Mouse (Mus musculus) midbrain, embryonic 14.5 days (tissue): Measurements from ENCODE around the gene Hint2. TPM values are rescaled to one million over a fixed set of nuclear protein-coding genes. Genes with fewer than 3 reads are reported as not detected.

ENCODE experiments used
- ATAC-seq: fragments of 200-750 bp; cut with Nextera tagmentation; 2 replicates; pipeline ENCODE4 v1.8.0; 2017; ENCODE audit warnings: moderate number of reproducible peaks, moderate library complexity; ENCODE audit not compliant: low FRiP score, low TSS enrichment
- DNase-seq: peaks from one replicate; pipeline ENCODE4 v3.0.0-alpha.2; 2015
- H3K27ac ChIP-seq: fragments of 300-500 bp; sonication (generic); replicated peaks from 2 replicates; pipeline ENCODE4 v1.5.1; 2014; ENCODE audit warnings: mild to moderate bottlenecking, low read depth, low read length, moderate library complexity
- H3K27me3 ChIP-seq: fragments of 300-500 bp; sonication (generic); 2 replicates; pipeline ENCODE4 v1.6.1; 2014; ENCODE audit warnings: low read length, control low read depth, mixed read lengths; ENCODE audit not compliant: control insufficient read depth, insufficient read depth
- H3K36me3 ChIP-seq: fragments of 300-500 bp; sonication (generic); 2 replicates; pipeline ENCODE4 v1.6.1; 2014; ENCODE audit warnings: low read length, control low read depth; ENCODE audit not compliant: control insufficient read depth, insufficient read depth
- H3K4me1 ChIP-seq: fragments of 300-500 bp; sonication (generic); 2 replicates; pipeline ENCODE4 v1.6.1; 2014; ENCODE audit warnings: mild to moderate bottlenecking, antibody characterized with exemption, low read length, control low read depth; ENCODE audit not compliant: control insufficient read depth, insufficient read depth
- H3K4me2 ChIP-seq: fragments of 300-500 bp; sonication (generic); 2 replicates; pipeline ENCODE4 v1.6.1; 2014; ENCODE audit warnings: mild to moderate bottlenecking, low read length, moderate library complexity
- H3K4me3 ChIP-seq: fragments of 300-500 bp; sonication (generic); replicated peaks from 2 replicates; pipeline ENCODE4 v1.5.1; 2014; ENCODE audit warnings: low read depth, low read length
- H3K9ac ChIP-seq: fragments of 300-500 bp; sonication (generic); replicated peaks from 2 replicates; pipeline ENCODE4 v1.6.1; 2014; ENCODE audit warnings: mild to moderate bottlenecking, low read length, moderate library complexity
- H3K9me3 ChIP-seq: fragments of 300-500 bp; sonication (generic); 2 replicates; pipeline ENCODE4 v1.6.1; 2016; ENCODE audit warnings: low read length, control low read depth, mixed read lengths; ENCODE audit not compliant: control insufficient read depth
- WGBS: fragments of 180-500 bp; shearing (Covaris S2); extraction: QIAGEN DNeasy Blood & Tissue Kit; methylation state at CpG from one replicate; pipeline ENCODE4 v1.1.7; 2014; 5-methylcytosine and 5-hydroxymethylcytosine counted together
- polyA plus RNA-seq: library from polyadenylated mRNA; unstranded; fragments of >200 nt; fragmentation: Nextera tagmentation; extraction: Ambion mirVana; gene quantifications from 2 replicates; pipeline ENCODE4 v1.2.1, GENCODE M21; 2014

Hint2 gene
- polyA plus RNA-seq, 1 experiment from 2014 or later: 68.8 TPM

- Histone ChIP-seq H3K36me3 (peaks cover 22% of the 10 kb centered on the region), H3K27me3 (no peaks in the 10 kb centered on the region), H3K27ac (no peak overlapping the region), H3K4me3 (no peak overlapping the region), H3K4me1 (no peaks in the 10 kb centered on the region), H3K9ac (no peak overlapping the region), H3K4me2 (no peak overlapping the region), H3K9me3 (no peaks in the 10 kb centered on the region)
- ATAC-seq (no peak), DNase-seq (no peak)
- 84% methylated on average over 6 of the region's 6 CpGs for WGBS
Observed at GRCm38 (mm10) chr4:43640491-43640890, 15.8 kb downstream of the Hint2 start.

GRCm38 (mm10) chr4:43640076-43640475 is 16.2 kb downstream of the Hint2 start:
- Histone ChIP-seq H3K27me3 (no peaks in the 10 kb centered on the region), H3K9ac (no peak overlapping the region), H3K9me3 (no peaks in the 10 kb centered on the region), H3K36me3 (peaks cover 20% of the 10 kb centered on the region), H3K27ac (no peak overlapping the region), H3K4me1 (no peaks in the 10 kb centered on the region), H3K4me2 (no peak overlapping the region), H3K4me3 (no peak overlapping the region)
- DNase-seq (no peak), ATAC-seq (no peak)
- 73% methylated on average over 9 of the region's 9 CpGs for WGBS

- Histone ChIP-seq H3K9ac (no peak overlapping the region), H3K27me3 (no peaks in the 10 kb centered on the region), H3K4me3 (no peak overlapping the region), H3K9me3 (no peaks in the 10 kb centered on the region), H3K27ac (no peak overlapping the region), H3K4me2 (no peak overlapping the region), H3K4me1 (peaks cover 25% of the 10 kb centered on the region), H3K36me3 (0 out of 2 replicates have a peak, but pooled peaks cover 3% of the 10 kb centered on the region)
- WGBS: 76% methylated on average over 6 of the region's 6 CpGs
- ATAC-seq: no peak
- no peak for DNase-seq
Observed at GRCm38 (mm10) chr4:43636751-43637150, 19.5 kb downstream of the Hint2 start.

GRCm38 (mm10) chr4:43634621-43635374 is 21.5 kb downstream of the Hint2 start:
- H3K4me3 ChIP-seq: no peak overlapping the region
- no peak overlapping the region for H3K4me2 ChIP-seq
- ATAC-seq (no peak), DNase-seq (no peak)
- peaks cover 28% of the 10 kb centered on the region for H3K4me1 ChIP-seq
- H3K36me3 ChIP-seq: no peaks in the 10 kb centered on the region
- H3K9me3 ChIP-seq: no peaks in the 10 kb centered on the region
- 86% methylated on average over 7 of the region's 7 CpGs for WGBS
- no peak overlapping the region for H3K27ac ChIP-seq
- no peak overlapping the region for H3K9ac ChIP-seq
- no peaks in the 10 kb centered on the region for H3K27me3 ChIP-seq

- H3K4me2 ChIP-seq: peak overlapping the region; percentile 88; the same call in 1 of the 2 replicates
- H3K9me3 ChIP-seq: no peaks in the 10 kb centered on the region
- no peak for DNase-seq
- WGBS: 96% methylated on average over 2 of the region's 2 CpGs
- H3K4me3 ChIP-seq: no peak overlapping the region
- no peak overlapping the region for H3K27ac ChIP-seq
- H3K27me3 ChIP-seq: no peaks in the 10 kb centered on the region
- no peak overlapping the region for H3K9ac ChIP-seq
- no peaks in the 10 kb centered on the region for H3K36me3 ChIP-seq
- H3K4me1 ChIP-seq: peaks cover 28% of the 10 kb centered on the region
- ATAC-seq: no peak
Observed at GRCm38 (mm10) chr4:43633736-43634135, 22.5 kb downstream of the Hint2 start.

GRCm38 (mm10) chr4:43633296-43633695 is 23.0 kb downstream of the Hint2 start:
- Histone ChIP-seq H3K27ac (no peak overlapping the region), H3K4me3 (no peak overlapping the region), H3K4me2 (peak overlapping the region; percentile 88), H3K9ac (peak overlapping the region; percentile 95; the same call in 1 of the 2 replicates), H3K27me3 (no peaks in the 10 kb centered on the region), H3K4me1 (peaks cover 28% of the 10 kb centered on the region), H3K9me3 (no peaks in the 10 kb centered on the region), H3K36me3 (no peaks in the 10 kb centered on the region)
- 75% methylated on average over 8 of the region's 8 CpGs for WGBS
- ATAC-seq (no peak), DNase-seq (no peak)

- peak overlapping the region; percentile 56 for H3K4me3 ChIP-seq
- ATAC-seq: peak; percentile 26
- no peaks in the 10 kb centered on the region for H3K27me3 ChIP-seq
- H3K9ac ChIP-seq: peak overlapping the region; percentile 95
- H3K27ac ChIP-seq: peak overlapping the region; percentile 88
- 43% methylated on average over 42 of the region's 42 CpGs for WGBS
- H3K36me3 ChIP-seq: no peaks in the 10 kb centered on the region
- H3K4me2 ChIP-seq: peak overlapping the region; percentile 88
- H3K9me3 ChIP-seq: no peaks in the 10 kb centered on the region
- H3K4me1 ChIP-seq: peaks cover 28% of the 10 kb centered on the region
- peak; percentile 27 for DNase-seq
Observed at GRCm38 (mm10) chr4:43631956-43632920, 24.0 kb downstream of the Hint2 start.

GRCm38 (mm10) chr4:43631046-43631955 is 25.0 kb downstream of the Hint2 start, which contains the start of gene Npr2:
Gene Npr2 (plus strand): TSS chr4:43631935.
- ATAC-seq (peak; percentile 46), DNase-seq (peak; percentile 74)
- H3K4me2 ChIP-seq: peak within 1 kb of the TSS; percentile 88
- peak within 1 kb of the TSS; percentile 56 for H3K4me3 ChIP-seq
- H3K9me3 ChIP-seq: no peaks in the 10 kb centered on the region
- H3K4me1 ChIP-seq: peaks cover 28% of the 10 kb centered on the region
- WGBS: under 1% methylated on average over 60 of the region's 70 CpGs
- peak within 1 kb of the TSS; percentile 95 for H3K9ac ChIP-seq
- H3K27me3 ChIP-seq: no peaks in the 10 kb centered on the region
- no peaks in the 10 kb centered on the region for H3K36me3 ChIP-seq
- H3K27ac ChIP-seq: peak within 1 kb of the TSS; percentile 88
